In genomic region chr17:85981869-85982268, GRCm38 (mm10) we compare ENCODE assay signal across 19 mouse cellular contexts.
"Had no signal": no experiment of that assay in that cellular context is flagged by ENCODE, and none has a peak within 500 bp of the region (broad histone marks: within the 10 kb centered on the region; RNA-seq: fewer than 3 reads in every experiment).

No protein-coding gene starts in this region.

- H3K9ac ChIP-seq: liver, embryonic 15.5 days; liver, postnatal 0 days; lung, embryonic 15.5 days; midbrain, embryonic 13.5 days; midbrain, embryonic 15.5 days; neural tube, embryonic 12.5 days had no signal

- H3K27me3 ChIP-seq: liver, embryonic 15.5 days; lung, embryonic 15.5 days; megakaryocyte, embryonic 14.5 days; midbrain, embryonic 13.5 days; midbrain, embryonic 15.5 days; neural tube, embryonic 12.5 days had no signal

- H3K4me3 ChIP-seq: liver, embryonic 15.5 days; lung, embryonic 15.5 days; megakaryocyte, embryonic 14.5 days; midbrain, embryonic 13.5 days; midbrain, embryonic 15.5 days; neural tube, embryonic 12.5 days had no signal

- H3K9me3 ChIP-seq: liver, embryonic 15.5 days; lung, embryonic 15.5 days; midbrain, embryonic 13.5 days; midbrain, embryonic 15.5 days; neural tube, embryonic 12.5 days had no signal

- H3K36me3 ChIP-seq: lung, embryonic 15.5 days; midbrain, embryonic 15.5 days had no signal

- H3K4me1 ChIP-seq: lung, embryonic 15.5 days; midbrain, embryonic 13.5 days; midbrain, embryonic 15.5 days; neural tube, embryonic 12.5 days had no signal

- H3K27ac ChIP-seq: liver, embryonic 15.5 days; lung, embryonic 15.5 days; macrophage; midbrain, embryonic 13.5 days; midbrain, embryonic 15.5 days; neural tube, embryonic 12.5 days had no signal

- DNase-seq: liver, postnatal 0 days; lung, adult 2 months; lung, postnatal 14 days; lung, postnatal 36 days; retina, postnatal 1 day; right cerebral cortex, adult 18-20 months; right cerebral cortex, postnatal 25 days; right cerebral cortex, postnatal 4 days; spleen, adult 18-20 months; thymus, adult 18-20 months; thymus, postnatal 14 days; thymus, postnatal 36 days had no signal
